Mouse (Mus musculus) hindbrain, embryonic 10.5 days (tissue): ENCODE data around the gene Nfkb2. TPM values are rescaled to one million over a fixed set of nuclear protein-coding genes. Genes with fewer than 3 reads are reported as not detected.

Experiments
- DNase-seq: peaks from one replicate; pipeline ENCODE4 v3.0.0-alpha.2; 2017; ENCODE audit warnings: low spot score
- H3K27ac ChIP-seq: fragments of 300-500 bp; sonication (generic); 2 replicates; pipeline ENCODE4 v1.5.1; 2016; ENCODE audit warnings: mild to moderate bottlenecking, moderate library complexity
- H3K27me3 ChIP-seq: fragments of 300-500 bp; sonication (generic); 2 replicates; pipeline ENCODE4 v1.6.1; 2016; ENCODE audit warnings: mild to moderate bottlenecking; ENCODE audit not compliant: poor library complexity, insufficient read depth, severe bottlenecking
- H3K36me3 ChIP-seq: fragments of 300-500 bp; sonication (generic); 2 replicates; pipeline ENCODE4 v1.6.1; 2016; ENCODE audit warnings: mild to moderate bottlenecking, moderate library complexity
- H3K4me1 ChIP-seq: fragments of 300-500 bp; sonication (generic); replicated peaks from 2 replicates; pipeline ENCODE4 v1.6.1; 2016; ENCODE audit warnings: mild to moderate bottlenecking
- H3K4me3 ChIP-seq: fragments of 300-500 bp; sonication (generic); 2 replicates; pipeline ENCODE4 v1.5.1; 2016; ENCODE audit warnings: mild to moderate bottlenecking, moderate library complexity
- H3K9me3 ChIP-seq: fragments of 300-500 bp; sonication (generic); 2 replicates; pipeline ENCODE4 v1.6.1; 2016; ENCODE audit warnings: mild to moderate bottlenecking, moderate library complexity
- WGBS: fragments of 180-500 bp; shearing (Covaris S2); methylation state at CpG from one replicate; pipeline ENCODE4 v1.1.7; 2016; 5-methylcytosine and 5-hydroxymethylcytosine counted together
- polyA plus RNA-seq: library from polyadenylated mRNA; unstranded; fragments of >200 nt; fragmentation: Nextera tagmentation; extraction: Ambion mirVana; gene quantifications from 2 replicates; pipeline ENCODE4 v1.2.1, GENCODE M21; 2016

The Nfkb2 gene
- polyA plus RNA-seq, 1 experiment from 2014 or later: 6.4 TPM

- H3K27me3 ChIP-seq: peaks cover 99% of the 10 kb centered on the region
- H3K9me3 ChIP-seq: no peaks in the 10 kb centered on the region
- peak overlapping the region; percentile 83 for H3K27ac ChIP-seq
- H3K36me3 ChIP-seq: no peaks in the 10 kb centered on the region
- 82% methylated on average over 8 of the region's 8 CpGs for WGBS
- no peak for DNase-seq
- H3K4me3 ChIP-seq: no peak overlapping the region; the same call in 1 of the 2 replicates
- H3K4me1 ChIP-seq: peaks cover 72% of the 10 kb centered on the region
Observed at GRCm38 (mm10) chr19:46320076-46320785, 16.1 kb downstream of the Nfkb2 start.

DNA sequence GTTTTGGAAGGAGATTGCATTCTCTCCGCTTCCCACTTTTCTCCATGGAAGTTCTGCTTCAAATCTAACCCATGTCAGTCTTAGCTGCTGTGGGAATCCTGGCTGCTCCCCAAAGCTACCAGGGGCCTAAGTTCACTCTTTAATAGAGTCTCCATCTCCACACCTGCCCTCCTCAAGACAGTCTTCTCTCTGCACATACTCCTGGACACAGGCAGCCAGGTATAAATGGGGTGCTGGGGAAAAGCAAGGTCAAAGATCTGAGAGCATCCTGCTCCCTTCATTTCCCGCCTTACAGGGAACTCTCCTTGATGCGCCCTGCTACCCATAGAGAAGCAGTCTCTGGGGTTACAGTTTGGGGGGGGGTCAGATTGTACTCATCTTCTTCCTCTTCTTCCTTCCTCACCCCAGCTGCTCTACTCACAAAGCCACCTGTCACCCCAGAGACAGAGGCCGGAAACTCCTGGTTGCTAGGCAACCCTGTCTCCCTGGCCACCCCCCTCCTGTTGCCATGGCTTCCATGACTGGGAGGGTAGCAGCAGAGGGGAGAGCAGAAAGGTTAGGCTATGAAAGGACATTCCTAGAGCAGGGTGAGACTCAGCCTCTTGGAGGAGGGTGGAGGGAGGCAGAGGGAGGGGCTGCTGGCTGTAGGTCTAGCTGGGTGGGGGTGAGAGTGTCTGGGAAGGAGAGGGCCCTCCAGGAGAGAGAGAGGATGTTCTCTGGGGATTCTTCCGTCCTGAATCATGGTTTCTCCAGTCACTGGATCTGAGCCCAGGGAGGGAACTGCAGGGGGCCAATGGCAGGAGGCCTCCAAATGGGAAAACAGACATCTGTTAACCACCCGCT, 17.2 kb downstream of the Nfkb2 start:
- WGBS: 23% methylated on average over 6 of the region's 6 CpGs
- Histone ChIP-seq H3K27me3 (peaks cover 99% of the 10 kb centered on the region), H3K9me3 (no peaks in the 10 kb centered on the region), H3K4me3 (peak overlapping the region; percentile 28), H3K36me3 (no peaks in the 10 kb centered on the region), H3K4me1 (peaks cover 79% of the 10 kb centered on the region), H3K27ac (peak overlapping the region; percentile 83)
- DNase-seq: peak; percentile 86

DNA sequence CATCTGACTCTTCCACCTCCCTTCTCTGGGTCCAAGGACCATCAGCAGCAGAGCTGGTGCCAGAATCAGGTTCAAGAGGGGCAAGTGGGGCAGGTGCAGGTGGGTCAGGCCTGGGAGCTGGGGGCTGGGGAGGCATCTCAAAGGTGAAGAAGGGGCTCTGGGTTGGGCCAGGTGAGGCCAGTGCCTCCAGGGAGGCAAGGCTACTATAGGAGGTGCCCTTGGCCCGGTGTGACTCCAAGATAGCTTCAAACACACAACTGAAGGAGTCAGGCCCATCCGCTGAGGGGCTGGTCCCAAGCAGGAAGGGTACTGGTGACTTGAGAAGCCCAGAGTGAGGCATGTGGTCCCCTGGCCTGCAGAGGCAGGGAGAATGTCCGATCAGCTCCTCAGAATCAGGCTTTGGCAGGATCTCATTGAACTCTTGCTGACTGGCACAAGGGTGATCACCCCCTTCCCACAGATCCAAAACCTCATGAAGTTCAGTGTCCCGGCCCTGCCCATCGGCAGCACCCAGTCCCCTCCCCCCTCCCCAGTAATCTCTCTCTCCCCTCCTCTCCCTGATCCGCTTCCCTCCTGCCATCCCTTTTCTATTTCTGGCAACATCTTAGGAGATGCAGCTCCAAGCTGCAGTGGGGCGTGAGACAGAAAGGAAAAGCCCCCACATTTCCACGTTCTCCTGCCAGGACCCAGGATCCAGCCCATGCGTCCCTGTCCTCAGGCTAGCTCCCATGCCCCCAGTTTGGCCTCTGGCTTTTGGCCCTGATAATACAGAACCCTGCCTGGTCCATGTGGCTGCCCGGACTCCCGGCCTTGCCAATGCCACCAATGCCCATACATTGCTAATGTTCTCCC, 18.2 kb downstream of the Nfkb2 start:
- Histone ChIP-seq H3K27me3 (peaks cover 99% of the 10 kb centered on the region), H3K4me1 (peaks cover 80% of the 10 kb centered on the region), H3K27ac (peak overlapping the region; percentile 83), H3K4me3 (peak overlapping the region; percentile 28; the same call in 1 of the 2 replicates), H3K36me3 (no peaks in the 10 kb centered on the region), H3K9me3 (no peaks in the 10 kb centered on the region)
- WGBS: 61% methylated on average over 11 of the region's 11 CpGs
- DNase-seq: no peak

- peaks cover 95% of the 10 kb centered on the region for H3K27me3 ChIP-seq
- peaks cover 80% of the 10 kb centered on the region for H3K4me1 ChIP-seq
- no peak overlapping the region for H3K4me3 ChIP-seq
- no peak overlapping the region; the same call in 1 of the 2 replicates for H3K27ac ChIP-seq
- no peaks in the 10 kb centered on the region for H3K36me3 ChIP-seq
- WGBS: 81% methylated on average over 13 of the region's 13 CpGs
- H3K9me3 ChIP-seq: no peaks in the 10 kb centered on the region
- DNase-seq: no peak
Observed at GRCm38 (mm10) chr19:46322996-46323572, 19.0 kb downstream of the Nfkb2 start.

GRCm38 (mm10) chr19:46323716-46324115, 19.6 kb downstream of the Nfkb2 start:
- H3K27me3 ChIP-seq: peaks cover 89% of the 10 kb centered on the region
- WGBS: 71% methylated on average over 5 of the region's 5 CpGs

GRCm38 (mm10) chr19:46324366-46324765, 20.2 kb downstream of the Nfkb2 start:
- peak overlapping the region; percentile 13; the same call in 1 of the 2 replicates for H3K4me3 ChIP-seq
- H3K27ac ChIP-seq: no peak overlapping the region
- peaks cover 77% of the 10 kb centered on the region for H3K4me1 ChIP-seq
- H3K27me3 ChIP-seq: peaks cover 86% of the 10 kb centered on the region
- 73% methylated on average over 11 of the region's 11 CpGs for WGBS
- H3K36me3 ChIP-seq: no peaks in the 10 kb centered on the region
- DNase-seq: no peak
- H3K9me3 ChIP-seq: no peaks in the 10 kb centered on the region

More at GRCm38 (mm10) chr19:46323716-46324115, 19.6 kb downstream of the Nfkb2 start:
- Histone ChIP-seq H3K4me1 (peaks cover 77% of the 10 kb centered on the region), H3K36me3 (no peaks in the 10 kb centered on the region), H3K27ac (no peak overlapping the region), H3K9me3 (no peaks in the 10 kb centered on the region), H3K4me3 (no peak overlapping the region)
- DNase-seq: no peak

DNA sequence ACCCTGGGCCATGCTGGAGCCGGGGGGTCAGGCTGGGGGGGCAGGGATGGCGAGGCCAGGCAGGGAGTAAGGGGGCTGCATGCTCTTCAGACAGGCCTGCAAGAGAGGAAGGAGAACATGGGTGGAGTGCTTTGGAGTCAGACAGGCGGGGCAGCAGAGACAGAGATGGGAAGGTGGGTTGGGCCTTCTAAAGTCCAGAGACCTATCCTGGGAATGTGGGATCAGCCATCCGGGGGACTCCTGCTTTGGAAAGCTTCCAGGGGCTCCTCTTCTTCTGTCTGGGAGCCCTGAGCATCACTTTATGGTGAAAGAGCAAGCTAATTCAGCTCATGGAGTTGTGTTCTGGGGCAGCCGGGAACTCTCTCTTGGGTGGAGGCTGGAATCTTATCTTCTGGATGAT, 20.8 kb downstream of the Nfkb2 start:
- H3K4me3 ChIP-seq: no peak overlapping the region
- no peak overlapping the region for H3K27ac ChIP-seq
- DNase-seq: no peak
- peaks cover 85% of the 10 kb centered on the region for H3K27me3 ChIP-seq
- 75% methylated on average over 5 of the region's 5 CpGs for WGBS
- no peaks in the 10 kb centered on the region for H3K36me3 ChIP-seq
- peaks cover 77% of the 10 kb centered on the region for H3K4me1 ChIP-seq
- no peaks in the 10 kb centered on the region for H3K9me3 ChIP-seq

DNA sequence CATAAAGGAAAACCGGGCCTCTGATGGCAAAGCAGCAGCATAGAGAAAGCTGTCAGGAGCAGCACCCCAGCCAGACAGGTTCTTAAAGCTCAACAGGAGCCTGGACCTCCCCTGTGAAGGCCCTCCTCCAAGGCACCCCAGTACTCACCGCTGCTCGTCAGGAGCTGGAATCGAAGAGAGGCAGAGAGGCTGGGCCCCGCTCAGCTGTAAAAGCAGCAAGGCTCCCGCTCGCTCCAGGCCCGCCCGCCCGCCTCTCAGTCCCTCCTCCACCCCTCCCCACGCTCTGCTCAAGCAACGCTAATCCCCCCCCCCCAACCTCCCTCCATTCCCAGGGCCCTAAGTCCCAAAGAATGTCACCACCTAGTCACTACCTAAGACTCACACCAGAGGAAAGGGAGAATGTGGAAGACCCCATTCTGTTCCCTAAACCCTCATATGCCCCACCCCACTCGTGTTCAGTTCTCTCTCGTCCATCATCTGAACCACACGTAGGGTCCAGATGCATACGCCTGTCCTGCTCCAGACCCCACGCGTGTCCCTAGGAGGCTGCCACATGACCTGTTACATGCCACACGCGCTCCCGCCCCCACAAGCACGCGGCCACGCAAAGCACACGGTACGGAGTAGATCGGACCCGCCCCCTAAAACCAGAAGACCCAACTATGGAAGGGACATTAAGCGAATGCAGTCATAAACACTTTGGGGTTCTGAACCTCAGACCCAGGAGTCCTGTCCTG, 22.1 kb downstream of the Nfkb2 start:
- 4% methylated on average over 29 of the region's 29 CpGs for WGBS
- Histone ChIP-seq H3K27me3 (peaks cover 81% of the 10 kb centered on the region), H3K4me1 (peaks cover 78% of the 10 kb centered on the region), H3K36me3 (peaks cover 11% of the 10 kb centered on the region), H3K4me3 (peak overlapping the region; percentile 82), H3K27ac (peak overlapping the region; percentile 94; the same call in 1 of the 2 replicates), H3K9me3 (no peaks in the 10 kb centered on the region)
- no peak for DNase-seq

DNA sequence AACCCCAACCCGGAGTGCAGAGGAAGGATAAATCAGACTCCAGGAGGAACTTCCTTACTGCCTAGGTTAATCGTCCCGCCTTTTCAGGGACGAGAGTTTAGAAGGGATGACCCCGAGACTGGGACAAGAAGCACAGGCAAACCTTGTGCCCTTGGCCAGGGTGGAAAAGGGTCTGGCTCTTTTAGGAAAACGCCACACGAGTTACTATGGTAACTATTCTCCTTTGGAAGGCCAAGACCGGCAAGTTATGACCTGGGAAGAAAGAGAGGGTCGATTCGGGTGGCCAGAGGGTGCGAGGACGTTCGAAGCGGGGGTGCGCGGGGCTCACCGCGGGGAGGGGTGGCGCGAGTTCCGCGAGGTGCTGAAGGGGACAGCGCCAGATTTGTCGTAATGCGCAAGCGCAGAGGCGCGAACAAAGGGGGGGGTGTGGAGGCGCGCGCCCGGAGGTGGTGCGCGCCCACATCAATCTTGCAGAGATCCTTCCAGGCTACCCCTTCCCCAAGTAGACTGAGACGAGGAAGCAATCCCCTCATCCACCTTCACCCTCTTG, 22.7 kb downstream of the Nfkb2 start, which contains the start of gene Psd:
Gene Psd (minus strand): TSS at position 401 of the 550 bp plus-strand sequence.
- peak; percentile 76 for DNase-seq
- H3K4me1 ChIP-seq: peaks cover 78% of the 10 kb centered on the region
- peaks cover 18% of the 10 kb centered on the region for H3K36me3 ChIP-seq
- peak within 1 kb of the TSS; percentile 94 for H3K27ac ChIP-seq
- under 1% methylated on average over 35 of the region's 35 CpGs for WGBS
- no peaks in the 10 kb centered on the region for H3K9me3 ChIP-seq
- H3K27me3 ChIP-seq: peaks cover 75% of the 10 kb centered on the region
- peak within 1 kb of the TSS; percentile 82 for H3K4me3 ChIP-seq

DNA sequence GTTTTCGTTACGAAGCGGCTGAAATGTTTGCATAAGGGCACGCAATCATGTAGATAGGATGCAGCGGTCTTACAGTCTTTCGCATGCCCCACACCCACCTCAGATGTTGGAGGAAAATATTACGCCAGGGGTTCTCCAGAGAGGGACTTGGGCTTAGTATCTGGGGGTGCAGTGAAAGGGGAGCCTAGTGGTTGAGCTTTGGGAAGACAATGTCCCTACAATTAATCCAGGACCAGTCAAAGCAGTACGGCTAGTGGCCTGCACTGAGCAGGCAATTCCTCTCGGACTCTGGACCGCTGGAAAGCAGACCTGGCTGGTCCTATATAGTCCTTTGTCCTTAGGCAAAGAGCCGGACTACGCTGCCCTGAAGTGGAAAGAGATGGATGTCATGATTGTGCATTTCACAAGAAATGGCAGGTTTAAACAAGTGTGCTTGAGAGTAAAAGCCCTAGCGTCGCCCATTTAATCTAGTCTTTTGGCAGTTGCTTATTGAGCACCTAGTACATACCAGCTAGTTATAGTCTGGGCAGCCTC, 23.5 kb downstream of the Nfkb2 start:
- Histone ChIP-seq H3K36me3 (peaks cover 25% of the 10 kb centered on the region), H3K27ac (peak overlapping the region; percentile 94), H3K4me3 (peak overlapping the region; percentile 82), H3K27me3 (peaks cover 67% of the 10 kb centered on the region), H3K9me3 (no peaks in the 10 kb centered on the region), H3K4me1 (peaks cover 78% of the 10 kb centered on the region)
- no peak for DNase-seq
- 28% methylated on average over 14 of the region's 14 CpGs for WGBS
